Mouse (Mus musculus) heart, postnatal 0 days (tissue): Measurements from ENCODE around the gene Slc5a4b. TPM values are rescaled to one million over a fixed set of nuclear protein-coding genes. Genes with fewer than 3 reads are reported as not detected.

Experiments used
- ATAC-seq: fragments of 200-750 bp; cut with Nextera tagmentation; 2 replicates; pipeline ENCODE4 v1.8.0; 2017; ENCODE audit warnings: low read depth, moderate number of reproducible peaks, moderate library complexity; ENCODE audit not compliant: insufficient read depth
- DNase-seq: peaks from one replicate; pipeline ENCODE4 v3.0.0-alpha.2; 2016; ENCODE audit warnings: low spot score
- H3K27ac ChIP-seq: fragments of 300-500 bp; sonication (generic); 2 replicates; pipeline ENCODE4 v1.5.1; 2014; ENCODE audit warnings: low read depth, mild to moderate bottlenecking
- H3K27me3 ChIP-seq: fragments of 300-500 bp; sonication (generic); 2 replicates; pipeline ENCODE4 v1.6.1; 2014; ENCODE audit warnings: low read length, mixed read lengths; ENCODE audit not compliant: control insufficient read depth, insufficient read depth
- H3K36me3 ChIP-seq: fragments of 300-500 bp; sonication (generic); replicated peaks from 2 replicates; pipeline ENCODE4 v1.6.1; 2014; ENCODE audit warnings: low read length, mixed read lengths; ENCODE audit not compliant: control insufficient read depth, insufficient read depth
- H3K4me1 ChIP-seq: fragments of 300-500 bp; sonication (generic); 2 replicates; pipeline ENCODE4 v1.6.1; 2014; ENCODE audit warnings: antibody characterized with exemption; ENCODE audit not compliant: control insufficient read depth, insufficient read depth
- H3K4me2 ChIP-seq: fragments of 300-500 bp; sonication (generic); 2 replicates; pipeline ENCODE4 v1.6.1; 2014; ENCODE audit warnings: low read depth, mild to moderate bottlenecking, low read length, moderate library complexity
- H3K4me3 ChIP-seq: fragments of 300-500 bp; sonication (generic); 2 replicates; pipeline ENCODE4 v1.5.1; 2014; ENCODE audit warnings: low read depth, low read length
- H3K9ac ChIP-seq: fragments of 300-500 bp; sonication (generic); replicated peaks from 2 replicates; pipeline ENCODE4 v1.6.1; 2014; ENCODE audit warnings: low read depth, low read length, mixed read lengths
- H3K9me3 ChIP-seq: fragments of 300-500 bp; sonication (generic); replicated peaks from 2 replicates; pipeline ENCODE4 v1.6.1; 2016; ENCODE audit warnings: low read length; ENCODE audit not compliant: control insufficient read depth
- CTCF ChIP-seq: IDR thresholded peaks from 2 replicates; pipeline ENCODE4 v1.5.1; 2016; ENCODE audit warnings: antibody characterized with exemption, control low read depth, low read depth
- EP300 ChIP-seq: IDR thresholded peaks from 2 replicates; pipeline ENCODE4 v1.6.1; 2016; ENCODE audit warnings: antibody characterized with exemption, low read depth
- WGBS: fragments of 180-500 bp; shearing (Covaris S2); extraction: QIAGEN DNeasy Blood & Tissue Kit; methylation state at CpG from one replicate; pipeline ENCODE4 v1.1.7; 2014; 5-methylcytosine and 5-hydroxymethylcytosine counted together
- polyA plus RNA-seq: library from polyadenylated mRNA; unstranded; fragments of >200 nt; fragmentation: Nextera tagmentation; extraction: Ambion mirVana; gene quantifications from 2 replicates; pipeline ENCODE4 v1.2.1, GENCODE M21; 2015
- total RNA-seq: library from RNA; depleted of rRNA; stranded (reverse); fragments of >200 nt; gene quantifications from 2 replicates; pipeline ENCODE4 v1.2.3, GENCODE M21; 2014; ENCODE audit warnings: low replicate concordance; rRNA removed

Gene Slc5a4b
- total RNA-seq (not detected in 2 replicates), polyA plus RNA-seq (not detected in 2 replicates)

GRCm38 (mm10) chr10:76110861-76111260 lies at the start of gene Slc5a4b:
Slc5a4b (minus strand) TSS chr10:76110961.
- Histone ChIP-seq H3K36me3 (no peaks in the 10 kb centered on the region), H3K9ac (no peak within 1 kb of the TSS), H3K27me3 (no peaks in the 10 kb centered on the region), H3K4me1 (no peaks in the 10 kb centered on the region), H3K9me3 (no peaks in the 10 kb centered on the region), H3K4me3 (no peak within 1 kb of the TSS), H3K4me2 (no peak within 1 kb of the TSS), H3K27ac (no peak within 1 kb of the TSS)
- TF ChIP-seq EP300 (no peak), CTCF (no peak)
- DNase-seq (no peak), ATAC-seq (no peak)
- WGBS: 81% methylated on average over 4 of the region's 4 CpGs

- Histone ChIP-seq H3K4me1 (no peaks in the 10 kb centered on the region), H3K27ac (no peak overlapping the region), H3K9ac (no peak overlapping the region), H3K9me3 (no peaks in the 10 kb centered on the region), H3K4me2 (no peak overlapping the region), H3K4me3 (no peak overlapping the region), H3K27me3 (no peaks in the 10 kb centered on the region), H3K36me3 (no peaks in the 10 kb centered on the region)
- 76% methylated on average over 1 of the region's 1 CpGs for whole genome bisulfite sequencing
- TF ChIP-seq CTCF (no peak), EP300 (no peak)
- no peak for DNase-seq
- no peak for ATAC-seq
These were observed 47.2 kb upstream of the Slc5a4b start for GRCm38 (mm10) chr10:76158009-76158408.

- H3K9ac ChIP-seq: no peak overlapping the region
- no peaks in the 10 kb centered on the region for H3K27me3 ChIP-seq
- H3K4me3 ChIP-seq: no peak overlapping the region
- no peak overlapping the region for H3K4me2 ChIP-seq
- no peaks in the 10 kb centered on the region for H3K9me3 ChIP-seq
- no peak for TF ChIP-seq CTCF
- no peak for TF ChIP-seq EP300
- no peaks in the 10 kb centered on the region for H3K36me3 ChIP-seq
- 65% methylated on average over 5 of the region's 5 CpGs for WGBS
- DNase-seq (no peak), ATAC-seq (no peak)
- H3K4me1 ChIP-seq: no peaks in the 10 kb centered on the region
- no peak overlapping the region for H3K27ac ChIP-seq
These were observed 46.8 kb upstream of the Slc5a4b start for GRCm38 (mm10) chr10:76157528-76157927.

GRCm38 (mm10) chr10:76155911-76156310 lies 45.1 kb upstream of the Slc5a4b start:
- Histone ChIP-seq H3K27me3 (no peaks in the 10 kb centered on the region), H3K27ac (no peak overlapping the region), H3K4me3 (no peak overlapping the region), H3K9ac (no peak overlapping the region), H3K4me2 (no peak overlapping the region), H3K9me3 (no peaks in the 10 kb centered on the region), H3K4me1 (no peaks in the 10 kb centered on the region), H3K36me3 (no peaks in the 10 kb centered on the region)
- ATAC-seq (no peak), DNase-seq (no peak)
- WGBS: 82% methylated on average over 7 of the region's 7 CpGs
- TF ChIP-seq CTCF (no peak), EP300 (no peak)

- H3K4me1 ChIP-seq: no peaks in the 10 kb centered on the region
- H3K27me3 ChIP-seq: no peaks in the 10 kb centered on the region
- no peak within 1 kb of the TSS for H3K27ac ChIP-seq
- no peak for ATAC-seq
- H3K4me2 ChIP-seq: no peak within 1 kb of the TSS
- H3K36me3 ChIP-seq: no peaks in the 10 kb centered on the region
- no peak within 1 kb of the TSS for H3K4me3 ChIP-seq
- TF ChIP-seq CTCF (no peak), EP300 (no peak)
- H3K9ac ChIP-seq: no peak within 1 kb of the TSS
- H3K9me3 ChIP-seq: no peaks in the 10 kb centered on the region
- DNase-seq: no peak
- WGBS: 89% methylated on average over 5 of the region's 5 CpGs
These were observed 36.5 kb upstream of the Slc5a4b start, which contains the start of gene Slc5a4a for GRCm38 (mm10) chr10:76147278-76147677. Slc5a4a (plus strand) TSS chr10:76147451.

GRCm38 (mm10) chr10:76146846-76147245 lies 36.1 kb upstream of the Slc5a4b start:
- TF ChIP-seq CTCF: no peak
- TF ChIP-seq EP300: no peak
- H3K4me3 ChIP-seq: no peak overlapping the region
- 59% methylated on average over 8 of the region's 8 CpGs for WGBS
- H3K4me1 ChIP-seq: no peaks in the 10 kb centered on the region
- no peaks in the 10 kb centered on the region for H3K36me3 ChIP-seq
- no peak overlapping the region for H3K27ac ChIP-seq
- H3K27me3 ChIP-seq: no peaks in the 10 kb centered on the region
- no peaks in the 10 kb centered on the region for H3K9me3 ChIP-seq
- ATAC-seq (no peak), DNase-seq (no peak)
- H3K4me2 ChIP-seq: no peak overlapping the region
- H3K9ac ChIP-seq: no peak overlapping the region
